Mouse (Mus musculus): ENCODE measurements around the gene Rpa1. TPM values are rescaled to one million over a fixed set of nuclear protein-coding genes. Genes with fewer than 3 reads are reported as not detected.
A peak's percentile ranks its signal among the peaks of the same experiment; 100 is the strongest.
"Not testable (repeated sequence)": the region's sequence is repeated elsewhere in the genome, so short reads cannot be mapped to it uniquely, and the experiment has no call there.

Rpa1 gene
- polyA plus RNA-seq, 1 experiment from 2014 or later = 85.0 TPM

- Histone ChIP-seq H3K9ac (ENCODE audit: low read depth, low read length) (no peak overlapping the region), H3K4me1 (ENCODE audit: control insufficient read depth, insufficient read depth, low read length) (peaks cover 16% of the 10 kb centered on the region), H3K9me3 (ENCODE audit: control insufficient read depth, low read length) (no peaks in the 10 kb centered on the region), H3K27ac (replicated peaks; ENCODE audit: low read depth, low read length) (no peak overlapping the region), H3K36me3 (ENCODE audit: control insufficient read depth, insufficient read depth, low read length) (peaks cover 24% of the 10 kb centered on the region), H3K27me3 (replicated peaks; ENCODE audit: control insufficient read depth, insufficient read depth, low read length) (peaks cover 18% of the 10 kb centered on the region; the same call in 1 of the 2 replicates), H3K4me3 (ENCODE audit: low read depth, low read length) (no peak overlapping the region), H3K4me2 (ENCODE audit: low read depth, low read length) (no peak overlapping the region)
- ATAC-seq (ENCODE audit: low read depth) = no peak
- WGBS = 78% methylated on average over 9 of the region's 9 CpGs
- no peak for DNase-seq (ENCODE audit: low spot score)
These were observed 51.6 kb downstream of the Rpa1 start for GRCm38 (mm10) chr11:75296406-75297005.

GRCm38 (mm10) chr11:75295534-75295933, 52.6 kb downstream of the Rpa1 start:
- ATAC-seq (ENCODE audit: low read depth); H3K9ac ChIP-seq (ENCODE audit: low read depth, low read length); H3K9me3 ChIP-seq (ENCODE audit: control insufficient read depth, low read length); H3K4me2 ChIP-seq (ENCODE audit: low read depth, low read length); DNase-seq (ENCODE audit: low spot score); H3K27ac ChIP-seq (replicated peaks; ENCODE audit: low read depth, low read length); H3K4me3 ChIP-seq (ENCODE audit: low read depth, low read length): not testable (repeated sequence)
- Histone ChIP-seq H3K36me3 (ENCODE audit: control insufficient read depth, insufficient read depth, low read length) (peaks cover 15% of the 10 kb centered on the region), H3K4me1 (ENCODE audit: control insufficient read depth, insufficient read depth, low read length) (peaks cover 22% of the 10 kb centered on the region), H3K27me3 (replicated peaks; ENCODE audit: control insufficient read depth, insufficient read depth, low read length) (peaks cover 22% of the 10 kb centered on the region; the same call in 1 of the 2 replicates)
- whole genome bisulfite sequencing = 91% methylated on average over 5 of the region's 5 CpGs

DNA sequence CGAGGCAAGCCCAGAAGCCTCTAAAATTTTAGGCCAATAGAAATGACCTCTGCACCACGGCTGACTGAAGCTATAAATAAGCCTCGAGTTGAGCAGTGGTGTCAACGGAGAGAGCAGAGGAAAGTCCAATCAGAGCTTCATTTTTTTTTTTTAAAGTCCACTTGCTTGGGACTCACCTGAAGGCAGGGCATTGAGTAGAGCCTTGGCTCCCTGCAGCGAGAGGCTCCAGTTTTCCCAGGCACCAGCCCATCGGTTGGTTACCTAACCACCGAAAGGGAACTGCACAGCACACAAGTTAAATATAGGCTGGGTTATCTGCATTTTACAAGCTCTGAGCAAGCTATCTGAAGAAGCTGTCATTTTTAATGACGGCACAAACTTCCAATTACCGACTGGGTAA, 53.3 kb downstream of the Rpa1 start:
- no peak overlapping the region for H3K9ac ChIP-seq (ENCODE audit: low read depth, low read length)
- peaks cover 8% of the 10 kb centered on the region; the same call in 1 of the 2 replicates for H3K36me3 ChIP-seq (ENCODE audit: control insufficient read depth, insufficient read depth, low read length)
- no peak overlapping the region for H3K27ac ChIP-seq (replicated peaks; ENCODE audit: low read depth, low read length)
- no peak overlapping the region for H3K4me3 ChIP-seq (ENCODE audit: low read depth, low read length)
- H3K4me2 ChIP-seq (ENCODE audit: low read depth, low read length) = no peak overlapping the region
- H3K27me3 ChIP-seq (replicated peaks; ENCODE audit: control insufficient read depth, insufficient read depth, low read length) = peaks cover 22% of the 10 kb centered on the region; the same call in 1 of the 2 replicates
- ATAC-seq (ENCODE audit: low read depth) (no peak), DNase-seq (ENCODE audit: low spot score) (no peak)
- H3K4me1 ChIP-seq (ENCODE audit: control insufficient read depth, insufficient read depth, low read length) = peaks cover 23% of the 10 kb centered on the region
- WGBS = 74% methylated on average over 9 of the region's 9 CpGs
- no peaks in the 10 kb centered on the region for H3K9me3 ChIP-seq (ENCODE audit: control insufficient read depth, low read length)

GRCm38 (mm10) chr11:75293852-75294361, 54.2 kb downstream of the Rpa1 start:
- Histone ChIP-seq H3K27me3 (replicated peaks; ENCODE audit: control insufficient read depth, insufficient read depth, low read length) (peaks cover 22% of the 10 kb centered on the region; the same call in 1 of the 2 replicates), H3K27ac (replicated peaks; ENCODE audit: low read depth, low read length) (no peak overlapping the region), H3K9me3 (ENCODE audit: control insufficient read depth, low read length) (no peaks in the 10 kb centered on the region), H3K4me3 (ENCODE audit: low read depth, low read length) (no peak overlapping the region), H3K9ac (ENCODE audit: low read depth, low read length) (no peak overlapping the region), H3K36me3 (ENCODE audit: control insufficient read depth, insufficient read depth, low read length) (no peaks in the 10 kb centered on the region), H3K4me2 (ENCODE audit: low read depth, low read length) (no peak overlapping the region), H3K4me1 (ENCODE audit: control insufficient read depth, insufficient read depth, low read length) (peaks cover 23% of the 10 kb centered on the region)
- 49% methylated on average over 21 of the region's 21 CpGs for WGBS
- DNase-seq (ENCODE audit: low spot score) (peak; percentile 50), ATAC-seq (ENCODE audit: low read depth) (no peak; the same call in 1 of the 2 replicates)

DNA sequence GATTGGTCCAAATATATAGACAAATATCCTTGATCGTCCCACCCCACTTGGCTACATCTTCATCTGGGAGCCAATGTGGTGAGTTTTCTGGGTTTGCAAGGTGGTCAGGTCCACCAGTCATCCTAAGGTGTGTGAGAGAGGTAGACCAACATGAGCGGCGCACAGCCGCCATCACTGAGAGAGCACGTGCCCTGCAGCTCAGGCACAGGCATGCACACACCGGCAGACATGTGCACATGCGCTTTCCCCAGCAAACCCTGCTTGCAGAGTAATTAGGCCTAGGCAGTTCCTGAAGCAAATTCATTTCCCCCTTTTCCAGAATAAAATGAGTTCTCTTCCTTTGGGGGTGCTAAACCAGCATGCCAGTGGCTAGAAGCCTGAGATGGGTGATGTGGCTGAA, 55.8 kb downstream of the Rpa1 start:
- Histone ChIP-seq H3K9me3 (ENCODE audit: control insufficient read depth, low read length) (no peaks in the 10 kb centered on the region), H3K9ac (ENCODE audit: low read depth, low read length) (no peak overlapping the region), H3K27ac (replicated peaks; ENCODE audit: low read depth, low read length) (no peak overlapping the region), H3K4me2 (ENCODE audit: low read depth, low read length) (no peak overlapping the region), H3K27me3 (replicated peaks; ENCODE audit: control insufficient read depth, insufficient read depth, low read length) (peaks cover 22% of the 10 kb centered on the region; the same call in 1 of the 2 replicates), H3K36me3 (ENCODE audit: control insufficient read depth, insufficient read depth, low read length) (no peaks in the 10 kb centered on the region), H3K4me3 (ENCODE audit: low read depth, low read length) (no peak overlapping the region; the same call in 1 of the 2 replicates), H3K4me1 (ENCODE audit: control insufficient read depth, insufficient read depth, low read length) (peaks cover 15% of the 10 kb centered on the region)
- no peak for DNase-seq (ENCODE audit: low spot score)
- WGBS = 85% methylated on average over 7 of the region's 7 CpGs
- no peak for ATAC-seq (ENCODE audit: low read depth)

- Histone ChIP-seq H3K27me3 (replicated peaks; ENCODE audit: control insufficient read depth, insufficient read depth, low read length) (peaks cover 22% of the 10 kb centered on the region; the same call in 1 of the 2 replicates), H3K36me3 (ENCODE audit: control insufficient read depth, insufficient read depth, low read length) (no peaks in the 10 kb centered on the region), H3K9ac (ENCODE audit: low read depth, low read length) (peak overlapping the region; percentile 41; the same call in 1 of the 2 replicates), H3K4me3 (ENCODE audit: low read depth, low read length) (peak overlapping the region; percentile 14), H3K27ac (replicated peaks; ENCODE audit: low read depth, low read length) (no peak overlapping the region), H3K4me1 (ENCODE audit: control insufficient read depth, insufficient read depth, low read length) (peaks cover 15% of the 10 kb centered on the region), H3K4me2 (ENCODE audit: low read depth, low read length) (peak overlapping the region; percentile 43), H3K9me3 (ENCODE audit: control insufficient read depth, low read length) (no peaks in the 10 kb centered on the region)
- 18% methylated on average over 25 of the region's 25 CpGs for WGBS
- DNase-seq (ENCODE audit: low spot score) = peak; percentile 87
- peak; percentile 68 for ATAC-seq (ENCODE audit: low read depth)
These were observed 56.5 kb downstream of the Rpa1 start for GRCm38 (mm10) chr11:75291389-75292215.

- Histone ChIP-seq H3K4me3 (ENCODE audit: low read depth, low read length) (peak overlapping the region; percentile 14; the same call in 1 of the 2 replicates), H3K27me3 (replicated peaks; ENCODE audit: control insufficient read depth, insufficient read depth, low read length) (peaks cover 22% of the 10 kb centered on the region; the same call in 1 of the 2 replicates), H3K27ac (replicated peaks; ENCODE audit: low read depth, low read length) (no peak overlapping the region), H3K4me2 (ENCODE audit: low read depth, low read length) (peak overlapping the region; percentile 43; the same call in 1 of the 2 replicates), H3K4me1 (ENCODE audit: control insufficient read depth, insufficient read depth, low read length) (peaks cover 15% of the 10 kb centered on the region), H3K36me3 (ENCODE audit: control insufficient read depth, insufficient read depth, low read length) (no peaks in the 10 kb centered on the region), H3K9me3 (ENCODE audit: control insufficient read depth, low read length) (no peaks in the 10 kb centered on the region), H3K9ac (ENCODE audit: low read depth, low read length) (no peak overlapping the region)
- DNase-seq (ENCODE audit: low spot score) (peak; percentile 91), ATAC-seq (ENCODE audit: low read depth) (peak; percentile 73)
- 16% methylated on average over 6 of the region's 6 CpGs for WGBS
These were observed 57.4 kb downstream of the Rpa1 start for GRCm38 (mm10) chr11:75290566-75291271.

DNA sequence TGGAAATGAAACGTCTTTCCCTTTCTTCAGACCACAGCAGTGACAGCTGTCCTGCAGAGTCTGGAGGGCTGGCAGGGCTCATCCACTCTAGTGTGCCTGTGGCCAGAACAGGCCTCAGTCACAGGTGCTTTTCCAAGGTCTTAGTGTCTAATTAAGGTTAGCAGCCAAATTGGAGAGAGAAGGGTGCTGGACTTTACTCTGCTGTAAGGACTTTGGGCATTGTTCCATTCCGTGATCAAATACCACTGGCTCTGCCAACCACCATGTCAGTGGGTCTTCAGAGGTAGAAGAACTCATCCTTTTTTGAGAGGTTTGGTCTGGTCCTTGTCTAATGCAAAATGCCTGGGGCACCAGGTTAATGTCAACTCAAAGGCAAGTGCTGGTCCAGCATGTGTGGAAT, 59.0 kb downstream of the Rpa1 start:
- Histone ChIP-seq H3K4me2 (ENCODE audit: low read depth, low read length) (no peak overlapping the region), H3K27ac (replicated peaks; ENCODE audit: low read depth, low read length) (no peak overlapping the region; the same call in 1 of the 2 replicates), H3K36me3 (ENCODE audit: control insufficient read depth, insufficient read depth, low read length) (no peaks in the 10 kb centered on the region), H3K9ac (ENCODE audit: low read depth, low read length) (no peak overlapping the region), H3K4me3 (ENCODE audit: low read depth, low read length) (no peak overlapping the region), H3K9me3 (ENCODE audit: control insufficient read depth, low read length) (no peaks in the 10 kb centered on the region), H3K4me1 (ENCODE audit: control insufficient read depth, insufficient read depth, low read length) (peaks cover 15% of the 10 kb centered on the region), H3K27me3 (replicated peaks; ENCODE audit: control insufficient read depth, insufficient read depth, low read length) (peaks cover 22% of the 10 kb centered on the region; the same call in 1 of the 2 replicates)
- no peak for DNase-seq (ENCODE audit: low spot score)
- 52% methylated on average over 2 of the region's 2 CpGs for WGBS
- ATAC-seq (ENCODE audit: low read depth) = no peak

All from embryonic facial prominence, embryonic 14.5 days (tissue).